Mouse (Mus musculus) forebrain, postnatal 0 days (tissue): ENCODE results near the gene Zglp1. TPM values are rescaled to one million over a fixed set of nuclear protein-coding genes. Genes with fewer than 3 reads are reported as not detected.

ENCODE experiments used
- ATAC-seq: fragments of 200-750 bp; cut with Nextera tagmentation; 2 replicates; pipeline ENCODE4 v1.8.0; 2017; ENCODE audit warnings: mild to moderate bottlenecking, moderate library complexity
- DNase-seq: peaks from one replicate; pipeline ENCODE4 v3.0.0-alpha.2; 2015
- H3K27ac ChIP-seq: fragments of 300-500 bp; sonication (generic); 2 replicates; pipeline ENCODE4 v1.5.1; 2014; ENCODE audit warnings: low read depth, mild to moderate bottlenecking, antibody characterized with exemption, low read length, moderate library complexity, mixed read lengths
- H3K27me3 ChIP-seq: fragments of 300-500 bp; sonication (generic); 2 replicates; pipeline ENCODE4 v1.6.1; 2014; ENCODE audit warnings: mild to moderate bottlenecking, low read length, mixed read lengths; ENCODE audit not compliant: insufficient read depth
- H3K36me3 ChIP-seq: fragments of 300-500 bp; sonication (generic); 2 replicates; pipeline ENCODE4 v1.6.1; 2014; ENCODE audit warnings: mild to moderate bottlenecking, moderate library complexity; ENCODE audit not compliant: insufficient read depth
- H3K4me1 ChIP-seq: fragments of 300-500 bp; sonication (generic); 2 replicates; pipeline ENCODE4 v1.6.1; 2014; ENCODE audit warnings: antibody characterized with exemption; ENCODE audit not compliant: insufficient read depth
- H3K4me2 ChIP-seq: fragments of 300-500 bp; sonication (generic); 2 replicates; pipeline ENCODE4 v1.6.1; 2014; ENCODE audit warnings: low read depth, mild to moderate bottlenecking, moderate library complexity
- H3K4me3 ChIP-seq: fragments of 300-500 bp; sonication (generic); 2 replicates; pipeline ENCODE4 v1.5.1; 2014; ENCODE audit warnings: low read depth, low read length, mixed read lengths
- H3K9ac ChIP-seq: fragments of 300-500 bp; sonication (generic); 2 replicates; pipeline ENCODE4 v1.6.1; 2014; ENCODE audit warnings: mild to moderate bottlenecking
- H3K9me3 ChIP-seq: fragments of 300-500 bp; sonication (generic); 2 replicates; pipeline ENCODE4 v1.6.1; 2016; ENCODE audit warnings: low read length
- CTCF ChIP-seq: sonication (generic); IDR thresholded peaks from 2 replicates; pipeline ENCODE4 v1.5.1; 2016; ENCODE audit warnings: antibody characterized with exemption, control low read depth, low read depth
- WGBS: fragments of 180-500 bp; shearing (Covaris S2); extraction: QIAGEN DNeasy Blood & Tissue Kit; methylation state at CpG from one replicate; pipeline ENCODE4 v1.1.7; 2014; 5-methylcytosine and 5-hydroxymethylcytosine counted together
- polyA plus RNA-seq: library from polyadenylated mRNA; unstranded; fragments of >200 nt; fragmentation: Nextera tagmentation; extraction: Ambion mirVana; gene quantifications from 2 replicates; pipeline ENCODE4 v1.2.1, GENCODE M21; 2015
- total RNA-seq: library from RNA; depleted of rRNA; stranded (reverse); fragments of >200 nt; gene quantifications from 2 replicates; pipeline ENCODE4 v1.2.3, GENCODE M21; 2014

Gene Zglp1
- total and polyA plus RNA-seq, 2 experiments from 2014 or later = 0.56 TPM; not detected in 1

DNA sequence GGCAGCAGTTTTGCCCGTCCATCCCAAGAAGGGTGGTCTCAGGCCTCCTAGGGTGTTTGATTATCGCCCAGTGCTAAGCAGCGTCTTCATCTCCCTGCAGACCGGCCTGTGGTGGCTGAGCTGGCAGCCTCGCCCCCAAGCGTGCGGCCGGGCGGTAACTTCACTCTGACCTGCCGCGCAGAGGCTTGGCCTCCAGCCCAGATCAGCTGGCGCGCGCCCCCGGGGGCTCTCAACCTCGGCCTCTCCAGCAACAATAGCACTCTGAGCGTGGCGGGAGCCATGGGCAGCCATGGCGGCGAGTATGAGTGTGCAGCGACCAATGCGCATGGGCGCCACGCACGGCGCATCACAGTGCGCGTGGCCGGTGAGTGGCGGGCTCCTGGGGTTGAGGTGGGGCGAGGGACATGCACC, 29.4 kb downstream of the Zglp1 start:
- no peaks in the 10 kb centered on the region for H3K9me3 ChIP-seq
- H3K27me3 ChIP-seq = peaks cover 55% of the 10 kb centered on the region
- peak overlapping the region; percentile 43 for H3K4me3 ChIP-seq
- peak overlapping the region; percentile 67 for H3K9ac ChIP-seq
- 2% methylated on average over 31 of the region's 31 CpGs for WGBS
- peaks cover 13% of the 10 kb centered on the region for H3K4me1 ChIP-seq
- DNase-seq = peak; percentile 76
- peak; percentile 84 for ATAC-seq
- H3K27ac ChIP-seq = no peak overlapping the region
- H3K36me3 ChIP-seq = no peaks in the 10 kb centered on the region
- H3K4me2 ChIP-seq = peak overlapping the region; percentile 79
- TF ChIP-seq CTCF = no peak

DNA sequence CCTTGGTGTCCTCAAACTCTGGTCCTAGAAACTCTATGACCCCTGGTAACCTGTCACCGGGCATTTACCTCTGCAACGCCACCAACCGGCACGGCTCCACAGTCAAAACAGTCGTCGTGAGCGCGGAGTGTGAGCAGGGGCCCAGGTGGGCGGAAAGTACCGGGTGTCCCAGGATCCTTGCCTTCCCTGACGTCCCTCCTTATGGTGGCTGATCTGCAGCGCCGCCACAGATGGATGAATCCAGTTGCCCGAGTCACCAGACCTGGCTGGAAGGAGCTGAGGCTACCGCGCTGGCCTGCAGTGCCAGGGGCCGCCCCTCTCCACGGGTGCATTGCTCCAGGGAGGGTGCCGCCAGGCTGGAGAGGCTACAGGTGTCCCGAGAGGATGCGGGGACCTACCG, 30.2 kb downstream of the Zglp1 start:
- peak overlapping the region; percentile 67; the same call in 1 of the 2 replicates for H3K9ac ChIP-seq
- peaks cover 13% of the 10 kb centered on the region for H3K4me1 ChIP-seq

DNA sequence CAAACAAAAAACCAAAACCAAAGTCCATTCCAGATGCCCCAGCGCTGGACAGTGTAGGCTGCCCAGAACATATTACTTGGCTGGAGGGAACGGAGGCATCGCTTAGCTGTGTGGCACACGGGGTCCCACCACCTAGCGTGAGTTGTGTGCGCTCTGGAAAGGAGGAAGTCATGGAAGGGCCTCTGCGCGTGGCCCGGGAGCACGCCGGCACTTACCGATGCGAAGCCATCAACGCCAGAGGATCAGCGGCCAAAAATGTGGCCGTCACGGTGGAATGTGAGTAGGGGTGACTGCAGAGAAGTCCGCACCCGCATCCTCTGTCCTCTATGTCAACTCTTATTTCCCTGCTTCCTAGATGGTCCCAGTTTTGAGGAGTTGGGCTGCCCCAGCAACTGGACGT, 30.7 kb downstream of the Zglp1 start:
- Histone ChIP-seq H3K9me3 (no peaks in the 10 kb centered on the region), H3K27me3 (peaks cover 55% of the 10 kb centered on the region), H3K4me1 (peaks cover 13% of the 10 kb centered on the region), H3K36me3 (no peaks in the 10 kb centered on the region), H3K27ac (no peak overlapping the region), H3K9ac (no peak overlapping the region), H3K4me3 (peak overlapping the region; percentile 43), H3K4me2 (peak overlapping the region; percentile 79)
- TF ChIP-seq CTCF = no peak
- ATAC-seq (no peak), DNase-seq (no peak)
- WGBS = 7% methylated on average over 20 of the region's 20 CpGs

More for the DNA sequence above, 30.2 kb downstream of the Zglp1 start:
- ATAC-seq = no peak
- no peaks in the 10 kb centered on the region for H3K9me3 ChIP-seq
- no peak for TF ChIP-seq CTCF
- no peak overlapping the region for H3K27ac ChIP-seq
- H3K4me2 ChIP-seq = peak overlapping the region; percentile 79
- H3K4me3 ChIP-seq = peak overlapping the region; percentile 43
- peak; percentile 9 for DNase-seq
- peaks cover 55% of the 10 kb centered on the region for H3K27me3 ChIP-seq
- WGBS = 2% methylated on average over 22 of the region's 22 CpGs
- no peaks in the 10 kb centered on the region for H3K36me3 ChIP-seq

DNA sequence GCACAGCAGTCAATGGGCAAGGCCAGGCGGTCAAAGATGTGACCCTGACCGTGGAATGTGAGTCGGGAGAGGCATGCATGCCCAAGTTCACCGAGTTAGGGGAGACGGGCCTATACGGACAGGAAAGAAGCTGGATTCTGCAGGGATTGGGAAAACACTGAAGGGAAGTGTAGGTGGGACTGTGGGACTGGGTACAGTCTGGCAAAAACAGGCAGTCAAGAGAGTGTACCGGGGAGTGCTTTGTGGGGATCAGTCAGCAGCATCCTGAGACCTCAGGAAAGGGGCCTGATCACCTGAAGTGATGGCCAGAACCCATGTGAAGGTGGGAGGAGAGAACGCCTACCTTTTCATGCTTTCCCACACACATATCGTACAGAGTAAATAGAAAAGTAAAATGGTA, 31.3 kb downstream of the Zglp1 start:
- H3K4me3 ChIP-seq = peak overlapping the region; percentile 43; the same call in 1 of the 2 replicates
- WGBS = 20% methylated on average over 9 of the region's 9 CpGs

DNA sequence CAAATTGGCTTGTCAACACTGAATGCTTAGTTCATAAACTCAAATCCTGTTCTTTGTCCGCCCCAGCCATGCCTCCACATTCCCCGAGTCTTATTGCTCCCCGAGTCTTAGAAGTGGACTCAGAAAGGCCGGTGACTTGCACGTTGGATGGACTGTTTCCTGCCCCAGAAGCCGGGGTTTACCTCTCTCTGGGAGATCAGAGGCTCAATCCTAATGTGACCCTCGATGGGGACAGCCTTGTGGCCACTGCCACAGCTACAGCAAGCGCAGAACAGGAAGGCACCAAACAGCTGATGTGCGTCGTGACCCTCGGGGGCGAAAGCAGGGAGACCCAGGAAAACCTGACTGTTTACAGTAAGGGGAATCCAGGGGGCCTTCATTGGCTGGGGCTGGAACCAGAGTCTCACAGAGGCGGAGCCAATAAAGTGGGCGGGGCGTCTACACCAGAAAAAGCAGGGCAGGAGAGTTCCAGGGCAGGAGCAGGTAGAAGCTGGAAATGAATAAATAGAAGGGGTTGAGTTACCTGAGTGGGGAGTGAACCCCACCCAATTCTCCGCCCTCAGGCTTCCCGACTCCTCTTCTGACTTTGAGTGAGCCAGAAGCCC, 32.3 kb downstream of the Zglp1 start:
- WGBS = 7% methylated on average over 17 of the region's 17 CpGs
- ATAC-seq (no peak), DNase-seq (no peak)
- H3K4me2 ChIP-seq = 0 out of 2 replicates have a peak overlapping the region, but pooled peaks have one; percentile 2
- H3K27me3 ChIP-seq = peaks cover 64% of the 10 kb centered on the region
- H3K4me1 ChIP-seq = peaks cover 13% of the 10 kb centered on the region
- H3K9me3 ChIP-seq = no peaks in the 10 kb centered on the region
- no peak overlapping the region for H3K9ac ChIP-seq
- H3K4me3 ChIP-seq = no peak overlapping the region
- no peaks in the 10 kb centered on the region for H3K36me3 ChIP-seq
- TF ChIP-seq CTCF = no peak
- H3K27ac ChIP-seq = no peak overlapping the region

More for the DNA sequence above, 31.3 kb downstream of the Zglp1 start:
- H3K4me2 ChIP-seq = peak overlapping the region; percentile 79
- no peaks in the 10 kb centered on the region for H3K9me3 ChIP-seq
- no peaks in the 10 kb centered on the region for H3K36me3 ChIP-seq
- H3K4me1 ChIP-seq = peaks cover 13% of the 10 kb centered on the region
- DNase-seq (no peak), ATAC-seq (no peak)
- H3K9ac ChIP-seq = no peak overlapping the region
- peaks cover 55% of the 10 kb centered on the region for H3K27me3 ChIP-seq
- TF ChIP-seq CTCF = no peak
- H3K27ac ChIP-seq = no peak overlapping the region

DNA sequence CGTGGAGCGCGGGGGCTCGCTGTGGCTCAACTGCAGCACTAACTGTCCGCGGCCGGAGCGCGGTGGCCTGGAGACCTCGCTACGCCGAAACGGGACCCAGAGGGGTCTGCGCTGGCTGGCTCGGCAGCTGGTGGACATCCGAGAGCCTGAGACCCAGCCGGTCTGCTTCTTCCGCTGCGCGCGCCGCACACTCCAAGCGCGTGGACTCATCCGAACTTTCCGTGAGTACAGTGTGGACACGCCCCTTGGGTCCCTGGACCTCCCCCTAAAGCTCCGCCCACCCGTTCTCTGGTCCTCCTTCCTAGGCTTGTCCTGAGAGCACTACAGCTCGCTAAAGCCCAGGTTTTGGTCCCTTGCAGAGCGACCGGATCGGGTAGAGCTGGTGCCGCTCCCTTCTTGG, 33.8 kb downstream of the Zglp1 start:
- WGBS = 0% methylated on average over 31 of the region's 34 CpGs
- peak overlapping the region; percentile 14 for H3K9ac ChIP-seq

DNA sequence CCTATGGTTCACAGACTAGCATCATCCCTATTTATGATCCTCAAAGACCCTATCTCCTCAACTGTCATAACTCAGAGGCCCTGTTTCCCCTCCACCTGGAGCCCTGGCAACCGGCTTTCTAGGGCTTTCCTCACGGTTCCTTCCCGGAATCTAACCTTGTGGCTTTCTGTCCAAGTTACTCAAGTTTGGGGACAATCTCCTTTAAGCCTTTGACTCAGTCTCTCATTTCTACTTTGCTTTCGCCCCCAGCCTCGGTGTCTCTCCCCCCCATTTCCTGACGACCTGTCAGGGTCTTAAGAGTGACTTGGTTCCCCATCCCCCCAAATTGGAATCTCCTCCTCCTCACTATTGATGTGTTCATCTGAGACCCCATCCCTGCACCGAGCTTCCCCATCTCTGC, 34.4 kb downstream of the Zglp1 start:
- peak overlapping the region; percentile 61 for H3K9ac ChIP-seq
- 0 out of 2 replicates have a peak overlapping the region, but pooled peaks have one; percentile 66 for H3K27ac ChIP-seq
- H3K36me3 ChIP-seq = no peaks in the 10 kb centered on the region
- TF ChIP-seq CTCF = no peak
- peaks cover 13% of the 10 kb centered on the region for H3K4me1 ChIP-seq
- peaks cover 68% of the 10 kb centered on the region for H3K27me3 ChIP-seq
- H3K4me3 ChIP-seq = peak overlapping the region; percentile 57
- peak overlapping the region; percentile 99 for H3K4me2 ChIP-seq
- DNase-seq (no peak), ATAC-seq (no peak)
- 3% methylated on average over 7 of the region's 7 CpGs for WGBS
- no peaks in the 10 kb centered on the region for H3K9me3 ChIP-seq

More for the DNA sequence above, 33.8 kb downstream of the Zglp1 start:
- Histone ChIP-seq H3K27ac (no peak overlapping the region), H3K4me3 (peak overlapping the region; percentile 57), H3K4me1 (peaks cover 13% of the 10 kb centered on the region), H3K27me3 (peaks cover 69% of the 10 kb centered on the region), H3K4me2 (peak overlapping the region; percentile 99), H3K36me3 (no peaks in the 10 kb centered on the region), H3K9me3 (no peaks in the 10 kb centered on the region)
- no peak for TF ChIP-seq CTCF
- DNase-seq (no peak), ATAC-seq (no peak)
